Mouse (Mus musculus) kidney, embryonic 15.5 days (tissue): Measurements from ENCODE around the gene Tpgs1. TPM values are rescaled to one million over a fixed set of nuclear protein-coding genes. Genes with fewer than 3 reads are reported as not detected.

Experiments
- ATAC-seq: fragments of 200-750 bp; cut with Nextera tagmentation; replicated peaks from 2 replicates; pipeline ENCODE4 v1.8.0; 2017; ENCODE audit warnings: moderate TSS enrichment; ENCODE audit not compliant: low FRiP score
- H3K27ac ChIP-seq: fragments of 300-500 bp; sonication (generic); 2 replicates; pipeline ENCODE4 v1.5.1; 2015; ENCODE audit warnings: mild to moderate bottlenecking, inconsistent platforms
- H3K27me3 ChIP-seq: fragments of 300-500 bp; sonication (generic); 2 replicates; pipeline ENCODE4 v1.6.1; 2015; ENCODE audit warnings: inconsistent platforms
- H3K36me3 ChIP-seq: fragments of 300-500 bp; sonication (generic); 2 replicates; pipeline ENCODE4 v1.6.1; 2015; ENCODE audit warnings: inconsistent platforms
- H3K4me1 ChIP-seq: fragments of 300-500 bp; sonication (generic); 2 replicates; pipeline ENCODE4 v1.6.1; 2015; ENCODE audit warnings: inconsistent platforms
- H3K4me2 ChIP-seq: fragments of 300-500 bp; sonication (generic); 2 replicates; pipeline ENCODE4 v1.6.1; 2015; ENCODE audit warnings: moderate library complexity, mild to moderate bottlenecking, inconsistent platforms
- H3K4me3 ChIP-seq: fragments of 300-500 bp; sonication (generic); replicated peaks from 2 replicates; pipeline ENCODE4 v1.5.1; 2015; ENCODE audit warnings: mild to moderate bottlenecking, inconsistent platforms
- H3K9ac ChIP-seq: fragments of 300-500 bp; sonication (generic); 2 replicates; pipeline ENCODE4 v1.6.1; 2015; ENCODE audit warnings: mild to moderate bottlenecking, inconsistent platforms
- H3K9me3 ChIP-seq: fragments of 300-500 bp; sonication (generic); replicated peaks from 2 replicates; pipeline ENCODE4 v1.6.1; 2016; ENCODE audit warnings: inconsistent platforms
- WGBS: fragments of 180-500 bp; shearing (Covaris S2); methylation state at CpG from one replicate; pipeline ENCODE4 v1.1.7; 2015; ENCODE audit warnings: mixed read lengths; 5-methylcytosine and 5-hydroxymethylcytosine counted together
- polyA plus RNA-seq: library from polyadenylated mRNA; unstranded; fragments of >200 nt; fragmentation: Nextera tagmentation; extraction: Ambion mirVana; gene quantifications from 2 replicates; pipeline ENCODE4 v1.2.1, GENCODE M21; 2015

The Tpgs1 gene
- polyA plus RNA-seq, 1 experiment from 2014 or later: 81.4 TPM

- Histone ChIP-seq H3K27me3 (no peaks in the 10 kb centered on the region), H3K9ac (peak overlapping the region; percentile 86), H3K4me3 (peak overlapping the region; percentile 99), H3K9me3 (no peaks in the 10 kb centered on the region), H3K4me2 (peak overlapping the region; percentile 79), H3K36me3 (peaks cover 15% of the 10 kb centered on the region), H3K27ac (peak overlapping the region; percentile 97), H3K4me1 (peaks cover 27% of the 10 kb centered on the region)
- ATAC-seq: peak; percentile 10; the same call in 1 of the 2 replicates
- 23% methylated on average over 15 of the region's 15 CpGs for whole genome bisulfite sequencing
These were observed 1.1 kb downstream of the Tpgs1 start for GRCm38 (mm10) chr10:79670071-79670888.

- ATAC-seq: peak; percentile 7
- H3K4me1 ChIP-seq: peaks cover 37% of the 10 kb centered on the region
- H3K4me3 ChIP-seq: peak overlapping the region; percentile 99
- no peaks in the 10 kb centered on the region for H3K27me3 ChIP-seq
- peak overlapping the region; percentile 97 for H3K27ac ChIP-seq
- 23% methylated on average over 6 of the region's 6 CpGs for WGBS
- peaks cover 24% of the 10 kb centered on the region for H3K36me3 ChIP-seq
- no peaks in the 10 kb centered on the region for H3K9me3 ChIP-seq
- peak overlapping the region; percentile 86; the same call in 1 of the 2 replicates for H3K9ac ChIP-seq
- H3K4me2 ChIP-seq: peak overlapping the region; percentile 79
These were observed 2.4 kb downstream of the Tpgs1 start for GRCm38 (mm10) chr10:79671396-79672087.

GRCm38 (mm10) chr10:79672088-79672455, 2.9 kb downstream of the Tpgs1 start:
- H3K36me3 ChIP-seq: peaks cover 24% of the 10 kb centered on the region
- peak overlapping the region; percentile 79 for H3K4me2 ChIP-seq
- ATAC-seq: peak; percentile 4; the same call in 1 of the 2 replicates
- no peak overlapping the region for H3K4me3 ChIP-seq
- peaks cover 40% of the 10 kb centered on the region for H3K4me1 ChIP-seq
- H3K9ac ChIP-seq: no peak overlapping the region
- H3K27me3 ChIP-seq: no peaks in the 10 kb centered on the region
- no peaks in the 10 kb centered on the region for H3K9me3 ChIP-seq
- 46% methylated on average over 3 of the region's 3 CpGs for WGBS
- H3K27ac ChIP-seq: peak overlapping the region; percentile 97

- H3K9me3 ChIP-seq: no peaks in the 10 kb centered on the region
- H3K4me3 ChIP-seq: no peak overlapping the region
- no peaks in the 10 kb centered on the region for H3K27me3 ChIP-seq
- 91% methylated on average over 3 of the region's 3 CpGs for WGBS
- H3K36me3 ChIP-seq: peaks cover 24% of the 10 kb centered on the region
- no peak overlapping the region for H3K27ac ChIP-seq
- H3K4me2 ChIP-seq: no peak overlapping the region
- no peak overlapping the region for H3K9ac ChIP-seq
- ATAC-seq: no peak
- peaks cover 40% of the 10 kb centered on the region for H3K4me1 ChIP-seq
These were observed 3.9 kb downstream of the Tpgs1 start for GRCm38 (mm10) chr10:79673054-79673453.

GRCm38 (mm10) chr10:79675346-79676035, 6.3 kb downstream of the Tpgs1 start:
- H3K36me3 ChIP-seq: peaks cover 24% of the 10 kb centered on the region
- H3K4me1 ChIP-seq: peaks cover 34% of the 10 kb centered on the region
- no peak for ATAC-seq
- H3K9ac ChIP-seq: no peak overlapping the region
- H3K4me2 ChIP-seq: no peak overlapping the region
- no peak overlapping the region for H3K4me3 ChIP-seq
- WGBS: 75% methylated on average over 44 of the region's 44 CpGs
- H3K9me3 ChIP-seq: no peaks in the 10 kb centered on the region
- no peak overlapping the region for H3K27ac ChIP-seq
- no peaks in the 10 kb centered on the region for H3K27me3 ChIP-seq

DNA sequence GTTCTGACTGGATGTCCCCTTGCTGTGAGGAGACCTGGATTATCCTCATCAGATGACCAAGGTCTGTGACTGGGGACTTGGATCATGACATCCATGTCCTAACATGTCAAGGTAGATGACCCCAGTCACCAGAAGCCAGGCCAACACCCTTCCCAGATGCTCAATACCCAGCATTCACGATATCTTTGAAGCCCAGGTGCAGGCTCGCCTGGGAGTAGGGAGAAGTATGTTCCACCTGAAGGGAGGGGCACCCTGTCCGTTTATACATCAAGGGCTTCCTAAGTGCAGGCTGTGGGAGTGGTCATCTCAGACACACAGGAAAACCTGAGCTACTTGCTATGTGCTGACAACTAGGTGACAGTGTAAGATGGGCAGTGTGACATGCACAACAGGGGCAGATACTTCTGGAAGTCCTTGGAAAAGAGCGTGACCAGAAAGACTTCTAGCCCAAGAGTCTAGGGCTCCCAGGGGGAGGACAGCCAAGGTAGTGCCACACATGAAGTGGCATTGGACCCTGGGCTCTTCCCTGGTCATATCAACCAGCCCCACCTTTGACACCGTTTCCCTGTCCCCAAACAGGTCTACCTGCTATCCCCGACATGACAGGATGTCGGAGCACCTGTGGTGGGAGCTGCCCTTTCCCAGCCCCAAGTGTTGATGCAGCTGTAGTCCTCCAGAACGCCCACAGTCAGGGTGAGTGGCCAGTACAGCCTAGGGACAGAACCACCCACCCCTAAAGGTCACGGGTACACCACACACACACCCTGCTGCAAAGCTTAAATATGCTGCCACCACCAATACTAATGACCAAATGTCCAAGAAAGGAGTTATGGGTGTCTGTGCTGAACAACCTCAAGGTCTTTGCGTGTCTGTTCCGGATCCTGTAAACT, 11.7 kb downstream of the Tpgs1 start:
- H3K36me3 ChIP-seq: peaks cover 24% of the 10 kb centered on the region
- peak overlapping the region; percentile 37 for H3K9ac ChIP-seq
- 27% methylated on average over 11 of the region's 11 CpGs for WGBS
- peak overlapping the region; percentile 89 for H3K27ac ChIP-seq
- peak; percentile 9 for ATAC-seq
- no peaks in the 10 kb centered on the region for H3K9me3 ChIP-seq
- H3K27me3 ChIP-seq: no peaks in the 10 kb centered on the region
- peak overlapping the region; percentile 89 for H3K4me2 ChIP-seq
- peaks cover 34% of the 10 kb centered on the region for H3K4me1 ChIP-seq
- H3K4me3 ChIP-seq: peak overlapping the region; percentile 87

- ATAC-seq: peak; percentile 93
- peaks cover 29% of the 10 kb centered on the region for H3K36me3 ChIP-seq
- H3K4me2 ChIP-seq: peak within 1 kb of the TSS; percentile 89
- H3K27ac ChIP-seq: peak within 1 kb of the TSS; percentile 89
- under 1% methylated on average over 63 of the region's 84 CpGs for WGBS
- peak within 1 kb of the TSS; percentile 86 for H3K9ac ChIP-seq
- peaks cover 26% of the 10 kb centered on the region for H3K4me1 ChIP-seq
- no peaks in the 10 kb centered on the region for H3K27me3 ChIP-seq
- peak within 1 kb of the TSS; percentile 87 for H3K4me3 ChIP-seq
- no peaks in the 10 kb centered on the region for H3K9me3 ChIP-seq
These were observed 12.5 kb downstream of the Tpgs1 start, which contains the start of gene Cdc34 for GRCm38 (mm10) chr10:79681591-79682245. Cdc34 (plus strand) TSS chr10:79682195.

DNA sequence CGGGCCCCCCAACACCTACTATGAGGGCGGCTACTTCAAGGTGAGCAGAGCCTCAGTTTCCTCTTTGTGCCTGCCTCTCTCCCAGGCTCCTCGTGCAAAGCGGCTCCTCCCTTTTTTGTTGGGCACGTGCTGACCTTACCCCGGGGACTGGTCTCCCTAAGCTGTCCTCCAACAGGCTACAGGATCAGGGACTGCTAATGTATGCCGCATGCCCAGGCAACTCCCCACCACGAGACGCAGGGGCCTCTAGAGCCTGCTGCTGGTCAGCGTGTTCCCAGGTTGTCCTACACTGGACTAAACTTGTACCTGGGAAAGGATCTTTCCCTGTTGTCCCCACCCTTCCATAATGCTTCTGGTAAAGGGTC, 13.4 kb downstream of the Tpgs1 start:
- peak; percentile 2 for ATAC-seq
- no peaks in the 10 kb centered on the region for H3K27me3 ChIP-seq
- H3K9ac ChIP-seq: peak overlapping the region; percentile 86
- WGBS: 0% methylated on average over 10 of the region's 10 CpGs
- peaks cover 25% of the 10 kb centered on the region for H3K4me1 ChIP-seq
- peak overlapping the region; percentile 87 for H3K4me3 ChIP-seq
- H3K9me3 ChIP-seq: no peaks in the 10 kb centered on the region
- peak overlapping the region; percentile 89 for H3K27ac ChIP-seq
- peak overlapping the region; percentile 89 for H3K4me2 ChIP-seq
- H3K36me3 ChIP-seq: peaks cover 37% of the 10 kb centered on the region

DNA sequence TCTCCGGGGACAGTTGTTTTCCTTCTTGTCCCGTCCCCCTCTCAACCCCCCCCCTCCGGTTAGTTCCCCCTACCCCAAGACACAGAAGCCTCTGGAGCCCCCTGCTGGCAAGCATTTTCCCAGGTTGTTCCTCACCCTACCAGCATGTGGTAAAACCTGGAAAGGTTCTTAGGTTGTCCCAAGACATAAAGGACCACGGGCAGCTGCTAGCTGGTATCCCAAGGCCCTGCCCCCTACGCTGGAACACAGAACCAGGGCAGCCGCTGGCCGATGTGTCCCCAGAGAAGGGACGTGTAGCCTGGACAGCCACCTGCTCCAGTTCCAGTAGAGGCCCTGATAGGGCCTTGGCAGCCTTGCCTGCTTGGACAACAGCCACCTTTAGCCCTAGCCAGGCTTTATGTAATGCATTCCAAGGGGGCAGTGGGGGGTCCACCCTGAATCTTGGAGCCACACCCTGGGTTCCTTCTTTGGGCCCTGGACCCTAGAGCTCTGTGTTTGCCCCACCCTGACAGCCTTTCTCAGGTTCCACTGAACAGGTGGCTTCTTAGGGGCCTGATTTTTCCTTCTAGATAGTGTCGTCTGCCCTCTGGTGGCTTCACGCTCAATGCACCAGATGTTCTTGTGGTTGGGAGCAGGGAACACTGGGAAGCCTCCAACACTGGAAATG, 13.9 kb downstream of the Tpgs1 start:
- H3K9me3 ChIP-seq: no peaks in the 10 kb centered on the region
- peak overlapping the region; percentile 89 for H3K27ac ChIP-seq
- peak overlapping the region; percentile 89 for H3K4me2 ChIP-seq
- peak overlapping the region; percentile 87 for H3K4me3 ChIP-seq
- peak overlapping the region; percentile 86 for H3K9ac ChIP-seq
- 0 out of 2 replicates have a peak, but pooled peaks have one; percentile 1 for ATAC-seq
- peaks cover 43% of the 10 kb centered on the region for H3K36me3 ChIP-seq
- H3K27me3 ChIP-seq: no peaks in the 10 kb centered on the region
- H3K4me1 ChIP-seq: peaks cover 25% of the 10 kb centered on the region
- 2% methylated on average over 10 of the region's 10 CpGs for WGBS
